Mouse (Mus musculus) Patski (cell line): ENCODE measurements around the gene Ephx1. TPM values are rescaled to one million over a fixed set of nuclear protein-coding genes. Genes with fewer than 3 reads are reported as not detected.

Experiments
- ATAC-seq: fragments of 100-300 bp; one replicate; pipeline ENCODE4 v1.8.0; 2021
- CTCF ChIA-PET: fragments of 350-600 bp; sonication (Branson Sonifier 250); formaldehyde crosslinking; loops from one replicate; lab custom pipeline; 2022; ENCODE audit warnings: inconsistent platforms; lab: Charles Lee
- POLR2A ChIA-PET: fragments of 350-600 bp; sonication (Branson Sonifier 250); formaldehyde crosslinking; loops from one replicate; lab custom pipeline; 2022; ENCODE audit warnings: antibody characterized with exemption, inconsistent platforms; lab: Charles Lee
- DNase-seq: peaks from one replicate; pipeline ENCODE4 v3.0.0-alpha.2; 2011; ENCODE audit warnings: low read depth, low spot score
- H3K27me3 ChIP-seq: fragments of 371-371 bp; one replicate; pipeline ENCODE4 v1.5.1; 2021
- CTCF ChIP-seq: fragments of 100-300 bp; IDR thresholded peaks from one replicate; pipeline ENCODE4 v1.5.1; 2021
- in situ Hi-C: fragments of 300-500 bp; cut with MboI; formaldehyde crosslinking; loops from 3 replicates; pipeline ENCODE4 v1.11.1; 2018; ENCODE audit warnings: low pct_unique_long_range_greater_than_20kb, mixed read lengths
- polyA plus RNA-seq: library from polyadenylated mRNA; unstranded; gene quantifications from one replicate; pipeline ENCODE4 v1.2.3, GENCODE M21; 2021

The Ephx1 gene
- polyA plus RNA-seq, 1 experiment from 2014 or later: 10.9 TPM

- DNase-seq (no peak), ATAC-seq (no peak)
- in situ Hi-C loops: no loop called here
- ChIA-PET POLR2A (no interaction called here), CTCF (no interaction called here)
- no peaks in the 10 kb centered on the region for H3K27me3 ChIP-seq
- no peak for TF ChIP-seq CTCF
Observed at GRCm38 (mm10) chr1:181014731-181015500, 5.8 kb downstream of the Ephx1 start.

- TF ChIP-seq CTCF: no peak
- no peaks in the 10 kb centered on the region for H3K27me3 ChIP-seq
- no peak for ATAC-seq
- no peak for DNase-seq
- ChIA-PET POLR2A (no interaction called here), CTCF (no interaction called here)
- in situ Hi-C loops: no loop called here
Observed at GRCm38 (mm10) chr1:181013446-181013845, 7.3 kb downstream of the Ephx1 start.

- no peak for DNase-seq
- no peak for TF ChIP-seq CTCF
- in situ Hi-C loops: no loop called here
- no peaks in the 10 kb centered on the region for H3K27me3 ChIP-seq
- ATAC-seq: no peak
- ChIA-PET POLR2A (no interaction called here), CTCF (interaction anchor here (1.1 to 1.3 kb wide), 2 partner anchors 9 to 13 kb away, joined by 3 read pairs; no protein-coding TSS in a partner anchor)
Observed at GRCm38 (mm10) chr1:181012416-181012815, 8.3 kb downstream of the Ephx1 start.

GRCm38 (mm10) chr1:181011601-181012000 is 9.1 kb downstream of the Ephx1 start:
- no peaks in the 10 kb centered on the region for H3K27me3 ChIP-seq
- TF ChIP-seq CTCF: no peak
- CTCF ChIA-PET: interaction anchor here (1.1 to 1.3 kb wide), 2 partner anchors 10 to 12 kb away, joined by 3 read pairs; no protein-coding TSS in a partner anchor
- POLR2A ChIA-PET: no interaction called here
- in situ Hi-C loops: no loop called here
- ATAC-seq (no peak), DNase-seq (no peak)

- TF ChIP-seq CTCF: no peak
- DNase-seq (no peak), ATAC-seq (no peak)
- POLR2A ChIA-PET: interaction anchor here (0.7 kb wide), 1 partner anchor 27 kb away, joined by 3 read pairs; no protein-coding TSS in a partner anchor
- in situ Hi-C loops: no loop called here
- no peaks in the 10 kb centered on the region for H3K27me3 ChIP-seq
- CTCF ChIA-PET: interaction anchor here (1.7 kb wide), 1 partner anchor 18 kb away, joined by 6 read pairs; no protein-coding TSS in a partner anchor
Observed at GRCm38 (mm10) chr1:181010171-181010932, 10.4 kb downstream of the Ephx1 start.

- in situ Hi-C loops: no loop called here
- TF ChIP-seq CTCF: no peak
- ChIA-PET CTCF (interaction anchor here (1.7 kb wide), 1 partner anchor 18 kb away, joined by 6 read pairs; no protein-coding TSS in a partner anchor), POLR2A (no interaction called here)
- DNase-seq: peak; percentile 70
- ATAC-seq: peak; percentile 74
- H3K27me3 ChIP-seq: no peaks in the 10 kb centered on the region
Observed at GRCm38 (mm10) chr1:181009754-181010153, 10.9 kb downstream of the Ephx1 start.

GRCm38 (mm10) chr1:181009011-181009590 is 11.6 kb downstream of the Ephx1 start:
- no peaks in the 10 kb centered on the region for H3K27me3 ChIP-seq
- no peak for ATAC-seq
- in situ Hi-C loops: no loop called here
- CTCF ChIA-PET: interaction anchor here (1.7 kb wide), 1 partner anchor 17 kb away, joined by 6 read pairs; no protein-coding TSS in a partner anchor
- POLR2A ChIA-PET: interaction anchor here (0.6 kb wide), 1 partner anchor 668 kb away, joined by 6 read pairs; no protein-coding TSS in a partner anchor
- no peak for DNase-seq
- TF ChIP-seq CTCF: no peak

- ChIA-PET POLR2A (interaction anchor here (1.2 kb wide), 1 partner anchor 12 kb away, joined by 3 read pairs; no protein-coding TSS in a partner anchor), CTCF (interaction anchor here (0.9 kb wide), 1 partner anchor 16 kb away, joined by 4 read pairs; no protein-coding TSS in a partner anchor)
- TF ChIP-seq CTCF: no peak
- H3K27me3 ChIP-seq: no peaks in the 10 kb centered on the region
- ATAC-seq: no peak
- no peak for DNase-seq
- in situ Hi-C loops: no loop called here
Observed at GRCm38 (mm10) chr1:181008266-181008665, 12.4 kb downstream of the Ephx1 start.

GRCm38 (mm10) chr1:181007831-181008230 is 12.9 kb downstream of the Ephx1 start:
- no peak for TF ChIP-seq CTCF
- DNase-seq (no peak), ATAC-seq (no peak)
- in situ Hi-C loops: no loop called here
- ChIA-PET POLR2A (interaction anchor here (1.2 kb wide), 1 partner anchor 12 kb away, joined by 3 read pairs; no protein-coding TSS in a partner anchor), CTCF (interaction anchor here (0.9 kb wide), 1 partner anchor 15 kb away, joined by 4 read pairs; no protein-coding TSS in a partner anchor)
- no peaks in the 10 kb centered on the region for H3K27me3 ChIP-seq

GRCm38 (mm10) chr1:181005331-181005730 is 15.4 kb downstream of the Ephx1 start:
- ATAC-seq (no peak), DNase-seq (no peak)
- POLR2A ChIA-PET: no interaction called here
- H3K27me3 ChIP-seq: no peaks in the 10 kb centered on the region
- CTCF ChIA-PET: no interaction called here
- TF ChIP-seq CTCF: no peak
- in situ Hi-C loops: no loop called here
